Mouse (Mus musculus) bone marrow, adult 2 months (tissue): ENCODE measurements around the gene Zfp248. TPM values are rescaled to one million over a fixed set of nuclear protein-coding genes. Genes with fewer than 3 reads are reported as not detected.

Experiments
- H3K27ac ChIP-seq: fragments of 200-500 bp; 2 replicates; pipeline ENCODE4 v1.5.1; 2012; ENCODE audit warnings: low read depth, mild to moderate bottlenecking, control low read depth, inconsistent platforms, low read length; ENCODE audit not compliant: control insufficient read depth, poor library complexity, insufficient read depth
- H3K4me1 ChIP-seq: fragments of 200-500 bp; 2 replicates; pipeline ENCODE4 v1.6.1; 2011; ENCODE audit warnings: low read length; ENCODE audit not compliant: control insufficient read depth, insufficient read depth
- H3K4me3 ChIP-seq: fragments of 200-500 bp; replicated peaks from 2 replicates; pipeline ENCODE3; 2011; ENCODE audit warnings: mild to moderate bottlenecking, low read depth, low read length, control low read depth; ENCODE audit not compliant: control insufficient read depth
- CTCF ChIP-seq: fragments of 200-500 bp; IDR thresholded peaks from 2 replicates; pipeline ENCODE4 v1.5.1; 2011; ENCODE audit warnings: low read length, control low read depth; ENCODE audit not compliant: control insufficient read depth, insufficient read depth
- POLR2A ChIP-seq: fragments of 200-500 bp; IDR thresholded peaks from 2 replicates; pipeline ENCODE4 v1.6.1; 2011; ENCODE audit warnings: low read depth, mild to moderate bottlenecking, control low read depth, low read length, borderline replicate concordance; ENCODE audit not compliant: control insufficient read depth
- WGBS: fragments of 180-500 bp; shearing (Covaris S2); methylation state at CpG from one replicate; pipeline ENCODE4 v1.1.7; 2018; 5-methylcytosine and 5-hydroxymethylcytosine counted together
- polyA plus RNA-seq: library from polyadenylated mRNA; stranded (reverse); fragments of >200 nt; gene quantifications from 2 replicates; pipeline ENCODE4 v1.2.4, GENCODE M21; 2011; ENCODE audit warnings: low replicate concordance; ENCODE audit not compliant: missing spikeins, insufficient read depth, insufficient read length

The Zfp248 gene
- polyA plus RNA-seq, 1 experiment: 2.6 TPM

DNA sequence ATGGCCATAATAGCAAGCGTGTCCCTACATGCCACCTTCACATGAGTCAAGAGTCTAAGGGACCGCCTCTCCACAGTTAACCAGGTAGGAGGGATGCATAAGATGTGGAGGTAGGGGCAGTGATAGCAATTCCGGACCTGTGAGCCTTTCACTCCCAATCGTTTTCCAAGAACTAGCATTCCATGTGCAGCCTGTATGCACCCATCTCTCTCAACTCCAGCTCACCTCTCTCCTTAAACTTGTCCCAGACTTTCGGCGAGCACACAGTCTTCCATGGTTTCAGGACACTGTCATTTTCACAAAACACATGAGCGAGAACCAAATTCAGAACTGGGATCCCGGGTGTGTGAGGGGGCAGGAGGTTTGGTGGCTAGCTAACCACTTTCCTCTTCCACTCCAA is 876 bp downstream of the Zfp248 start:
- H3K4me3 ChIP-seq: no peak overlapping the region
- 50% methylated on average over 8 of the region's 8 CpGs for WGBS
- no peaks in the 10 kb centered on the region for H3K4me1 ChIP-seq
- TF ChIP-seq POLR2A (no peak), CTCF (no peak)
- no peak overlapping the region for H3K27ac ChIP-seq

DNA sequence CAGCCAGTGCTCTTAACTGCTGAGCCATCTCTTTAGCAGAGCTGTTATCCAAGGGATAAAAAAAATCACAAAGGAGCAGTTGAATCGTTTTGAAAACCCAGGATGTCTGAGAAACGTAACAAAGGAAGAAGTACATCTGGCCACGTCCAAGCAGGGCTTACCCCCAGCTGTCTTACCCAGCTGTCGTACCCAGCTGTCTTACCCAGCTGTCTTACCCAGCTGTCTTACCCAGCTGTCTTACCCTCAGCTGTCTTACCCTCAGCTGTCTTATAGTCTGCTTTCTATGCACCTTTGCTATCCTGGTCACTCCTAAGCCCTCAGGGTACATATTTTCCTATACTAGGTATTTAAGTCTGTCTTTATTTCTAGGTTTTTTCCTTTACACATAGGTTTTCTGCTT is 23.8 kb downstream of the Zfp248 start:
- Histone ChIP-seq H3K4me1 (no peaks in the 10 kb centered on the region), H3K4me3 (no peak overlapping the region), H3K27ac (no peak overlapping the region)
- 74% methylated on average over 4 of the region's 4 CpGs for WGBS
- TF ChIP-seq CTCF (no peak), POLR2A (no peak)

DNA sequence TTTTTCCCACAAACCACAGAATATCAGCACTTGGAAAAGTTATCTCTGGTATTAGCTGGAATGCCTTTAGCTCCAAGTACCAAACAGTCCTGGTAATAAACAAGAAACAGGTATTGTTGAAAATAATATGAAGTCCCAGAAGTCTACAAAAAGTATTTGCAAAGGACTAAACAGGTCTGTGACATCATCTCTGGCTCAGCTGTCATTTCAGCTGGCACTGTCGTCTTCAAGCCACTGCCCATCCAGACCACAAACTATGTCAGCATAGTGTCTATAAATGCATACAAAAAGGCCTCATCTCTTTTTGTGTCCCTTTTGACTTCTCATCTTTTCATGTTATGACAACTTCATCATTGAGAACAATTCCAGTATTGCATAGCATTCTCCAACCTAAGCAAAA is 28.7 kb downstream of the Zfp248 start:
- no peak for TF ChIP-seq POLR2A
- no peak for TF ChIP-seq CTCF
- no peaks in the 10 kb centered on the region for H3K4me1 ChIP-seq
- WGBS: 61% methylated on average over 1 of the region's 1 CpGs
- H3K4me3 ChIP-seq: no peak overlapping the region
- H3K27ac ChIP-seq: no peak overlapping the region

DNA sequence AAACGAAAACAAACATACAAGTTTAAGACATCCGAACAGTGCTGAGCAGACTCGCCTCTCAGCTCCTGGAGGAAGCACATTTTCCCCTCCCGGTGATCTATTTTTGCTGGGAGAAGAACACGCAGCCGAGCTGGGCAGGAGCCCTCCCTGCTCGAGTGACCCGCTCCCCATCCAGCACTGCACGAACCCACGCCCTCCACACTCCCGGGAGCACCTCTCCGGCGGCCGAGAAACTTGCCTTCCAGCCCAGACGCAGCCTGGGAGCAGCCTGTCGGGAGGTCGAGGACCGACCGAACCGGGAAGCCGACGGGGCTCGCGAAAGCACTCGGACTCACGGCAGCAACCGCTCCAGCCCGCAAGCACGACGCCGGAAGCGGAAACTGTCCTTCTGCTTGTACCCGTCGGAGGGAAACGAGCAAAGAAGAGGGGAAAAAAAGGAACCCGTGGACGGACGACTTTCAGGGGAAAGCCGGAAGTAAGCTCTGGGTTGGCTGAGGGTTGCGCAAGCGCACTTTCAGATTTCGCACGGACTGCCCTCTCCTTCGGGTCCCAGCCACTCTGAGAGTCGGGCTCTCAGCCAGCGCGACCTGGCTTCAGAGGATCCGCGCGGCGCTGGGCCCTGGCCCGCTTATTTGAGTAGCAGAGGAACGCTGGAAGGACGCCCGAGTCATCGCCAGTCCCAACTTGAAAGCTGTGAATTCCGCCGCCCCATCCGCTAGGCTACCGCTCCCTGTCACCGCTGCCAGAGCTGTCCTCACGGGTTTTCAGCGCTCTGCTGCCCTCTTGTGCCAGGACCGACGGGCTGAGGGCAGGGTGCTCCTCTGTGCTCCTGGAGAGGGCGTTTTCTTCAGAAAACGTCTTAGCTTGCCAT is 36.0 kb downstream of the Zfp248 start, which contains the start of gene Bms1:
Gene Bms1 (minus strand): TSS at position 425 of the 871 bp plus-strand sequence.
- Histone ChIP-seq H3K4me3 (peak within 1 kb of the TSS; percentile 94), H3K4me1 (no peaks in the 10 kb centered on the region; the same call in 1 of the 2 replicates), H3K27ac (peak within 1 kb of the TSS; percentile 89)
- under 1% methylated on average over 67 of the region's 67 CpGs for WGBS
- TF ChIP-seq CTCF (peak; percentile 93), POLR2A (peak; percentile 77)

DNA sequence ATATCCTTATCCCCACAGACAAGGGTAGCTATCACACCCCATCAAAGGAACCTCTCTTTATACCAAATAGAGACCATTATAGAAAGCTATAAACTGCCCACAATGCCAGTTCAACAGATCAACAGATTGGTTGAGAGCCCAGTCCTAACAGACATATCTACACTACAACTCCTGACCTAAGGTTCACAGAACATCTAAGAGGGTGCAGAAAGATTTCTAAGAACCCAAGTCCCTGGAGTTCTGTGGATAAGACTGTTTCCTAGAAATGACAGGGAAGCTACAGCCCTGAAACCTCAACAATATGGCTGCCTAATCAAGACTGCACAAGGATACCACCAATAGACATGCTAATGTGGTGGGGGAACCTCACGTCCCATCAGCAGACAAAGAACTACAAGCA is 44.9 kb downstream of the Zfp248 start:
- no peak for TF ChIP-seq CTCF
- TF ChIP-seq POLR2A: no peak
- H3K4me1 ChIP-seq: no peaks in the 10 kb centered on the region; the same call in 1 of the 2 replicates
- no peak overlapping the region for H3K27ac ChIP-seq
- WGBS: 85% methylated on average over 1 of the region's 1 CpGs
- H3K4me3 ChIP-seq: no peak overlapping the region

DNA sequence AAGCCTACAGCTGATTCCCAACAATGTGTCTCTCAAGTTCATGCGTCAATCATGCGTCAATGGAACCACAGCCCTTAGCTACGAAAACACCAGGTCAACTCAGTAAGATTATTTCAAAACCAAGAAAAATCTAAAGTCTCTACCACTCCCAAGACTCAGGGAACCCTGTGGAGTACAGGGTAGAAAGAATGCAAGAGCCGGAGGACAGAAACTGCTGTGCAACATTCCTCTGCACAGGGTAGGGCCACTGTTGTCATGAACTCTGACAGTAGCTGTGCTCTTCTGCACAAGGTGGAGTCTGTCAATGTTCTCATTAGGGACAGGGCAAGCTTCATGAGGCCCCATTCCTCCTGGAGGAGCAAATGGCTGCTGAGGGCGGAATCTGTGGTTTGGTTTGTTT is 46.8 kb downstream of the Zfp248 start:
- no peak overlapping the region for H3K27ac ChIP-seq
- TF ChIP-seq POLR2A: no peak
- no peak for TF ChIP-seq CTCF
- no peak overlapping the region for H3K4me3 ChIP-seq
- no peaks in the 10 kb centered on the region; the same call in 1 of the 2 replicates for H3K4me1 ChIP-seq
- 93% methylated on average over 5 of the region's 5 CpGs for WGBS

DNA sequence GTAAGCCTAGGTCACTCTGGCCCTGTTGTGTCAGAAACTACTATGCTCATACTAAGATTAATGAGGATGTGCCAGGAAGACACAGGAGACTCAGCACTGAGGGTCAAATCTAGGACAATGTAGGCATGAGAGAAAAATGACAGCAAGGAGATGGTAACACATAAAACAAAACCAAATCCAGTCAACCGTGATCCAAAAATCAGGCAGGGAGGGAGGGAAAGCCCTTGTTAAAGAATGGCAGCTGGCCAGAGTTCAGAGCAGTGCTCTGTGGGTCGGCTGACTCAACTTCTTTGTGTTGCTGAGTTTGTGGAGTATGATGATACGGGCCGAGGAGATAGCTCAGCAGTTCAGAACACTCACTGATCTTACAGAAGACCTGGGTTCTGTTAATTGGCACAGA is 48.9 kb downstream of the Zfp248 start:
- H3K4me1 ChIP-seq: no peaks in the 10 kb centered on the region; the same call in 1 of the 2 replicates
- H3K4me3 ChIP-seq: no peak overlapping the region
- TF ChIP-seq POLR2A (no peak), CTCF (no peak)
- no peak overlapping the region for H3K27ac ChIP-seq
- 83% methylated on average over 4 of the region's 4 CpGs for WGBS

DNA sequence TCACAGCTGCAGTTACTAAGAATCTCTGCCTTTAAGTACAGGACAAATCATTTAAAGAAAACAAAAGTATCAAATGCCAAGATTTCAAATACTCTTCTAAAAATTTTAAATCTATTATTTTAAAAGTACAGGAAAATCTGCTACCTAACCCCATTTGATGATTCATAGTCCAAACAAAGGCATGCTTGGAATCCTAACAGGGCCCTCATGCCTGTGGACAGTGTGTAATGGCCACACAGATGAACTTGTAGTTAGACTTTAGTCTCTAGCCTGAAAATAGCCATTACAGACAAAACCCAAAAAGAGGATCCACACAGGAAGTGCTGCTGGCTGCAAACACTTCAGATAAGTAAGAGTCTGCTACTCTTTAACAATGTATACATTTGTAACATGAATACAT is 64.6 kb downstream of the Zfp248 start:
- Histone ChIP-seq H3K4me3 (no peak overlapping the region), H3K4me1 (no peaks in the 10 kb centered on the region), H3K27ac (no peak overlapping the region)
- TF ChIP-seq CTCF (no peak), POLR2A (no peak)

DNA sequence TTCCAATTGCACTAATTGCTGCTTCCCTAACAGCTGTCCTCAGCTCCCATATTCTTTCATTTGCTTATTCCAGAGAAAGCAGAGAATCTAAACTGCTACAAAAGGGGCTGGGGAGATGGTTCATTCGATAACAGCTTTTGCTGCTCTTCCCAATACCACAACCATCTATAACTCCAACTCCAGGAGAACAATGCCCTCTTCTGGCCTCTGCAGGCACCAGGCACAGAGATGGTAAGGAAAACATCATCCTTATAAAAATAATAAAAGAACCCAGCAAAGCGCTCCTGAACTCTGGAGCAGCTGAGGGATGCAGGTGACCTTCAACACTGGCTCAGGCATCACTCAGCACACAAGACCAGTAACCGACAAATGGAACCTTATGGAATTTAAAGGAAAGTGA is 69.4 kb downstream of the Zfp248 start:
- no peak overlapping the region for H3K4me3 ChIP-seq

DNA sequence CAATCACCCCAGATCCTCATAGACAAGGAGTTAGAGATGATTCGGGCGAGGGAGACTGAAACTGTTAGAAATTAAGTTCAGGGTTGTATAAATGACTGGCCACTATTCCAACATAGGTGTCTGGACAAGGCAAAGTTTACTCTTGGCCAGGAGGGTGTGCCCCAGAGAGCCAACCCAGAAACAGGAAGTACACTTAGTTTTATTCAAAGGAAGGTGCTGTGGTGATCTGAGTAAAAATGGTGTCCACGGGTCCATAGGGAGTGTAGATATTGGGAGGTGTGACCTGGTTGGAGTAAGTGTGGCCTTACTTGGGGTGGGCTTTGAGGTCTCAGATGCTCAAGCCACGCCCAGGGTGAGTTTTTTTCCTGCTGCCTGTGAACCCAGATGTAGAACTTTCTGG is 74.1 kb downstream of the Zfp248 start:
- no peaks in the 10 kb centered on the region for H3K4me1 ChIP-seq
- TF ChIP-seq POLR2A (no peak), CTCF (no peak)
- H3K4me3 ChIP-seq: no peak overlapping the region
- H3K27ac ChIP-seq: no peak overlapping the region
- WGBS: 61% methylated on average over 4 of the region's 4 CpGs

More for the DNA sequence above, 69.4 kb downstream of the Zfp248 start:
- no peak for TF ChIP-seq POLR2A
- no peak for TF ChIP-seq CTCF
- Histone ChIP-seq H3K27ac (no peak overlapping the region), H3K4me1 (no peaks in the 10 kb centered on the region)
- 91% methylated on average over 3 of the region's 3 CpGs for WGBS
